Comparison of ENCODE assay signal across 8 mouse cellular contexts in the genomic region with DNA sequence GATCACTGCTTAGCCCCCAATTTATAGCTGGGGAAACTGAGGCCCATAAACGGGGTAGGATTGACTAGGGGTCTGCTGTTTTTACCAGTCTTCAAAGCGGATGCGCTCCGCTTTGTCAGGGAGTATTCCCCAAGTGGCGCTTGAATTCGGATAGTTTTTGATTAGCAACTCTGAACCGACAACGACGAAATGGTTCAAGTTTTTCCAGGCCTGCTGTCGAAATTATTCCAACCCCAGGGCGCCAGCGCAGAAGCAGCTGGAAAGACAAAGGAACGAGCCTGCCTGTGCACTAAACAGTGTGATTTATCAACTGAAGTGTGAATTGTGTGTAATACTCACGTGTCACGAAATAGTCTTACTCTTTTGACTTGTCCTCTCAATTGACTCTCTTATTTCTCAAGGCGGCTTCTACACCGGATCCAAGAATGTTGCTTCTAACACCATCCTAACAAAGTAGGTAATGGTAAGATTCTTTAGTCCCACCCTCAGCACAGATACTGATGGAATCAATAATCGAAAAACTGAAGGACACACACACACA. TPM values are rescaled to one million over a fixed set of nuclear protein-coding genes. Genes with fewer than 3 reads are reported as not detected.
A peak's percentile ranks its signal among the peaks of the same experiment; 100 is the strongest.
DNase-seq lines count a peak whose midpoint lies in the region; ATAC-seq lines count a peak whose summit lies in the region.

A gene (minus strand): TSS at position 428 of the 541 bp plus-strand sequence.

- H3K4me3 ChIP-seq in intestine, embryonic 15.5 days (replicated peaks), result peak within 1 kb of the TSS; percentile 73
- H3K4me3 ChIP-seq in midbrain, embryonic 12.5 days, result peak within 1 kb of the TSS; percentile 52

- intact Hi-C loops in gastrocnemius, postnatal 14 days (cut with DNase I; ENCODE audit: low total_unique reads), result no loop called here

- ATAC-seq in intestine, embryonic 15.5 days, result no peak
- 0 out of 2 replicates have a peak, but pooled peaks have one; percentile 19 for ATAC-seq in midbrain, embryonic 12.5 days (ENCODE audit: low FRiP score, low read depth)

- no peak for DNase-seq in layer of hippocampus, adult 18-20 months (ENCODE audit: low spot score in 2 of 2)
- no peak for DNase-seq in layer of hippocampus, adult 11-12 months (ENCODE audit: low spot score)
- no peak for DNase-seq in adrenal gland, postnatal 10 days
- DNase-seq in gastrocnemius, postnatal 14 days, result no peak
- DNase-seq in thymus, postnatal 25 days, result no peak
- no peak for DNase-seq in right cerebral cortex, postnatal 36 days (ENCODE audit: low spot score in 2 of 2)

- peak within 1 kb of the TSS; percentile 83 for H3K4me2 ChIP-seq in intestine, embryonic 15.5 days (replicated peaks)
- H3K4me2 ChIP-seq in midbrain, embryonic 12.5 days (replicated peaks), result peak within 1 kb of the TSS; percentile 91

- no peaks in the 10 kb centered on the region for H3K9me3 ChIP-seq in intestine, embryonic 15.5 days
- H3K9me3 ChIP-seq in midbrain, embryonic 12.5 days, result no peaks in the 10 kb centered on the region

- no peaks in the 10 kb centered on the region for H3K27me3 ChIP-seq in intestine, embryonic 15.5 days (replicated peaks)
- H3K27me3 ChIP-seq in midbrain, embryonic 12.5 days, result peaks cover 29% of the 10 kb centered on the region

- 14% methylated on average over 18 of the region's 18 CpGs for WGBS in intestine, embryonic 15.5 days
- 7% methylated on average over 18 of the region's 18 CpGs for WGBS in midbrain, embryonic 12.5 days

- H3K36me3 ChIP-seq in intestine, embryonic 15.5 days, result no peaks in the 10 kb centered on the region
- no peaks in the 10 kb centered on the region for H3K36me3 ChIP-seq in midbrain, embryonic 12.5 days

- H3K9ac ChIP-seq in intestine, embryonic 15.5 days, result peak within 1 kb of the TSS; percentile 79
- H3K9ac ChIP-seq in midbrain, embryonic 12.5 days (replicated peaks), result peak within 1 kb of the TSS; percentile 62

- peaks cover 27% of the 10 kb centered on the region for H3K4me1 ChIP-seq in intestine, embryonic 15.5 days (replicated peaks)
- H3K4me1 ChIP-seq in midbrain, embryonic 12.5 days, result peaks cover 24% of the 10 kb centered on the region

- peak within 1 kb of the TSS; percentile 88 for H3K27ac ChIP-seq in intestine, embryonic 15.5 days
- no peak within 1 kb of the TSS for H3K27ac ChIP-seq in midbrain, embryonic 12.5 days (replicated peaks)

RNA-seq across cellular contexts. Expression of the gene that starts here (rescaled TPM):
- total RNA-seq in layer of hippocampus, adult 18-20 months (2021), result 100 to 1,000 TPM; 122 to 140 TPM
- 100 to 1,000 TPM; 101 to 246 TPM for total RNA-seq in adrenal gland, postnatal 10 days (2021)
- 10 to 100 TPM; 45.1 to 72.6 TPM for total RNA-seq in gastrocnemius, postnatal 14 days (2021)
- polyA plus RNA-seq in intestine, embryonic 15.5 days (2015; fragmentation: Nextera tagmentation; extraction: Ambion mirVana), result 120 and 126 TPM in 2 replicates
- polyA plus RNA-seq in midbrain, embryonic 12.5 days (2016; fragmentation: Nextera tagmentation; extraction: Ambion mirVana), result 10.5 and 11.3 TPM in 2 replicates
